Mouse (Mus musculus): ENCODE measurements at regions not wholly inside any gene's neighbourhood (a gene's known extent, or its start where the extent isn't known, plus 50 kb on each side); places are given as distances from the start of the nearest gene placed in this dataset.
A peak's percentile ranks its signal among the peaks of the same experiment; 100 is the strongest.
"Not testable (repeated sequence)": the region's sequence is repeated elsewhere in the genome, so short reads cannot be mapped to it uniquely, and the experiment has no call there.

GRCm38 (mm10) chr15:60333573-60334306 lies 317.3 kb upstream of the 4933412E24Rik start:
- no peak for DNase-seq

GRCm38 (mm10) chr15:60317577-60317976 lies 301.2 kb upstream of the 4933412E24Rik start:
- DNase-seq = no peak

GRCm38 (mm10) chr15:60315210-60315609 lies 298.8 kb upstream of the 4933412E24Rik start:
- DNase-seq = no peak

GRCm38 (mm10) chr15:60309909-60310308 lies 293.5 kb upstream of the 4933412E24Rik start:
- no peak for DNase-seq

- DNase-seq = no peak
Observed at GRCm38 (mm10) chr15:60308968-60309367, 292.6 kb upstream of the 4933412E24Rik start.

GRCm38 (mm10) chr15:60308126-60308525 lies 291.7 kb upstream of the 4933412E24Rik start:
- DNase-seq = no peak

- no peak for DNase-seq
Observed at GRCm38 (mm10) chr15:60303501-60303900, 287.1 kb upstream of the 4933412E24Rik start.

GRCm38 (mm10) chr15:60301939-60302338 lies 285.5 kb upstream of the 4933412E24Rik start:
- DNase-seq = no peak

GRCm38 (mm10) chr15:60285321-60285720 lies 268.9 kb upstream of the 4933412E24Rik start:
- no peak for DNase-seq

- no peak for DNase-seq
Observed at GRCm38 (mm10) chr15:60280378-60280777, 264.0 kb upstream of the 4933412E24Rik start.

- DNase-seq = not testable (repeated sequence)
Observed at GRCm38 (mm10) chr15:60253661-60254060, 237.2 kb upstream of the 4933412E24Rik start.

GRCm38 (mm10) chr15:60226335-60226938 lies 210.0 kb upstream of the 4933412E24Rik start:
- no peak for DNase-seq

- no peak for DNase-seq
Observed at GRCm38 (mm10) chr15:60195070-60195469, 178.7 kb upstream of the 4933412E24Rik start.

GRCm38 (mm10) chr15:60193157-60193556 lies 176.7 kb upstream of the 4933412E24Rik start:
- no peak for DNase-seq

GRCm38 (mm10) chr15:60187002-60187715 lies 170.7 kb upstream of the 4933412E24Rik start:
- peak; percentile 12 for DNase-seq

- DNase-seq = peak; percentile 59
Observed at GRCm38 (mm10) chr15:60141554-60142070, 125.2 kb upstream of the 4933412E24Rik start.

GRCm38 (mm10) chr15:60136671-60137070 lies 120.3 kb upstream of the 4933412E24Rik start:
- no peak for DNase-seq

GRCm38 (mm10) chr15:60134515-60134914 lies 118.1 kb upstream of the 4933412E24Rik start:
- DNase-seq = no peak

GRCm38 (mm10) chr15:60132701-60133100 lies 116.3 kb upstream of the 4933412E24Rik start:
- DNase-seq = no peak

- DNase-seq = no peak
Observed at GRCm38 (mm10) chr15:60124461-60124860, 108.0 kb upstream of the 4933412E24Rik start.

- no peak for DNase-seq
Observed at GRCm38 (mm10) chr15:60119926-60120325, 103.5 kb upstream of the 4933412E24Rik start.

- DNase-seq = no peak
Observed at GRCm38 (mm10) chr15:60111885-60112284, 95.5 kb upstream of the 4933412E24Rik start.

- no peak for DNase-seq
Observed at GRCm38 (mm10) chr15:60111046-60111445, 94.6 kb upstream of the 4933412E24Rik start.

GRCm38 (mm10) chr15:60104126-60104525 lies 87.7 kb upstream of the 4933412E24Rik start:
- DNase-seq = no peak

Measured in thymus, postnatal 25 days (tissue).